Mouse (Mus musculus): ENCODE results near the gene Cnn2.

Gene Cnn2

GRCm38 (mm10) chr10:80019471-80020131, 31.2 kb downstream of the Cnn2 start:
- peak; percentile 75 for DNase-seq (ENCODE audit: extremely low spot score)

DNA sequence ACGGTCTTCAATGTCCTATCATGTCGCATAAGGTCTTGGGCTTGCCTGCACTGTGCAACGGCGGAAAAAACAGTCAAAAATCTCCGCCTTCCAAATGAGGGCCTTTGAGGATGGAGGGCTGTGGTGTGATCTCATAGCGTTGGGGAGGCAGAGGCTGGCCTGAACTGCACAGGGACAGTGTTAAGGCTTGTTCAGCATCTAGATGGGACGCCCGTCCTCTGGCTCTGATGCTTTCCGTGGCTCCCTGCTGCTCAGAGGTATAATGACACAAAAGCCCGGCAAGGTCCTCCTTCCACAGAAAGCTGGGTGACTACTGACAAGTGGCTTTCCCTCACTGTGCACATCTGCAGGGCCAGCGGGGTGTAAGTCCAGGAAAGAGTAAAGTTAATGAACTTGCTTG, 31.8 kb downstream of the Cnn2 start:
- DNase-seq (ENCODE audit: extremely low spot score), result no peak

DNA sequence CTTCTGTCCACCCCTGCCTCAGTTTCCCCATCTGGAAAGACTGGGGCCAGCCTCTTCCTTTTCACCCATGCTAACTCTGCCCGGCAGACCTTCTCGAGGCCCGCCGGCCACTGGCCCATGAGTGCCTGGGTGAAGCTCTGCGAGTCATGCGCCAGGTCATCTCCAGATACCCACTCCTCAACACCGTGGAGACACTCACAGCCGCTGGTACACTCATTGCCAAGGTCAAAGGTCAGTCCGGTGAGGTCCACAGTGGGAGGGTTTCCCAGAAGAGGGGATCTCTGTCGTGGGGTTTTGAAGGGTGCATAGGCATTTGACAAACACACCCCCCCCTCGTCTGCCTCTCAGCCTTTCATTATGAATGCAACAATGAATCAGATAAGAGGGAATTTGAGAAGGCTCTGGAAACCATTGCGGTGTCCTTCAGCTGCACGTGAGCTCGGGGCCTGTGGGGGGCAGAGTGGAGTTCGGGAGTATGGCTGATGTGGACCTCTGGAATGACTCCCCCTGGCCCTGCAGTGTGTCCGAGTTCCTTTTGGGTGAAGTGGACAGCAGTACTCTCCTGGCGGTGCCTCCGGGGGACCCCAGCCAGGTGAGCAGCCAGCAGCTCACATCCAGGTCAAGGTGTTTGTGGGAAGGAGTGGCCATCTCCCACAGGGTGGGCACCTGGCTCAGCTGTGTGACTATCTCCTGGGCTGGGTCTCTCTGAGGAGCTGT, 32.4 kb downstream of the Cnn2 start:
- no peak for DNase-seq (ENCODE audit: extremely low spot score)

GRCm38 (mm10) chr10:80021320-80021641, 32.9 kb downstream of the Cnn2 start:
- no peak for DNase-seq (ENCODE audit: extremely low spot score)

DNA sequence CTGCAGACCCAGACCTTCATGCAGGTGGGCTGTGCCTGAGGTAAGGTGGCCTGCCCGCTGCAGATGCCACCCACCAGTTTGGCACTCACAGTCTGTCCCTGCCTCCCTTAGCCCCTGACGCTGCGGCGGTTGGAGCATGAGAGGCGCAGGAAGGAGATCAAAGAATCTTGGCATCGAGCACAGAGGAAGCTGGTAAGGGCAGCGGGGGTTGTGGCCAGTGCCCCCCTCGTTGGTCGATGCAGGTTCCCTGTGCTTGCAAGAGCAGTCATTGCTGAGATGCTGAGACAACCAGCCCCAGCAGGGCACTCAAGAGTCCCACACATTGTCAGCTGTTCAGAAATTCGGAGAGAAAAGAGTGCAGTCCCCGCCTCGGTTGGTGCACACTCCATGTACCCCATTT, 33.8 kb downstream of the Cnn2 start:
- DNase-seq (ENCODE audit: extremely low spot score), result no peak

- DNase-seq (ENCODE audit: extremely low spot score), result no peak
Observed at GRCm38 (mm10) chr10:80022806-80023205, 34.4 kb downstream of the Cnn2 start.

GRCm38 (mm10) chr10:80023758-80024157, 35.4 kb downstream of the Cnn2 start:
- no peak for DNase-seq (ENCODE audit: extremely low spot score)

GRCm38 (mm10) chr10:80024229-80025043, 36.1 kb downstream of the Cnn2 start:
- DNase-seq (ENCODE audit: extremely low spot score), result no peak

- no peak for DNase-seq (ENCODE audit: extremely low spot score)
Observed at GRCm38 (mm10) chr10:80025044-80025347, 36.6 kb downstream of the Cnn2 start.

DNA sequence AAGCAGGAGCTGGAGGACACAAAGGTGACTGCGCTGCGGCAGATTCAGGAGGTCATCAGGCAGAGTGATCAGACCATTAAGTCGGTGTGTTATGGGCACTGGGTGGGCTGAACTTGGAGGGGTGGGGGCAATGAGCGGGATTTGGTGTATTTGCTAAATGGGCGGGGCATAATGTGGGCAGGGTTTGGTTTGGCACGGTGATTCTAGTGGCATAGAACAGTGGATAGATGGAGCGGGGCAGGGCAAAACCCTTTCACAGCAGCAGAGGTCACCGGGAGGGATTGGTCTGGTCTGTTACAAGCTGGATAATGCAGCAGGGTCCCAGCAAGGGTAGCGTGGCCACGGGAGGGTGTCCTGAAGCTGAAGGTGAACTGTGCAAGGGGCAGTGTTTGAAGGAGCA, 37.1 kb downstream of the Cnn2 start:
- DNase-seq (ENCODE audit: extremely low spot score), result no peak

GRCm38 (mm10) chr10:80025889-80026288, 37.5 kb downstream of the Cnn2 start:
- no peak for DNase-seq (ENCODE audit: extremely low spot score)

DNA sequence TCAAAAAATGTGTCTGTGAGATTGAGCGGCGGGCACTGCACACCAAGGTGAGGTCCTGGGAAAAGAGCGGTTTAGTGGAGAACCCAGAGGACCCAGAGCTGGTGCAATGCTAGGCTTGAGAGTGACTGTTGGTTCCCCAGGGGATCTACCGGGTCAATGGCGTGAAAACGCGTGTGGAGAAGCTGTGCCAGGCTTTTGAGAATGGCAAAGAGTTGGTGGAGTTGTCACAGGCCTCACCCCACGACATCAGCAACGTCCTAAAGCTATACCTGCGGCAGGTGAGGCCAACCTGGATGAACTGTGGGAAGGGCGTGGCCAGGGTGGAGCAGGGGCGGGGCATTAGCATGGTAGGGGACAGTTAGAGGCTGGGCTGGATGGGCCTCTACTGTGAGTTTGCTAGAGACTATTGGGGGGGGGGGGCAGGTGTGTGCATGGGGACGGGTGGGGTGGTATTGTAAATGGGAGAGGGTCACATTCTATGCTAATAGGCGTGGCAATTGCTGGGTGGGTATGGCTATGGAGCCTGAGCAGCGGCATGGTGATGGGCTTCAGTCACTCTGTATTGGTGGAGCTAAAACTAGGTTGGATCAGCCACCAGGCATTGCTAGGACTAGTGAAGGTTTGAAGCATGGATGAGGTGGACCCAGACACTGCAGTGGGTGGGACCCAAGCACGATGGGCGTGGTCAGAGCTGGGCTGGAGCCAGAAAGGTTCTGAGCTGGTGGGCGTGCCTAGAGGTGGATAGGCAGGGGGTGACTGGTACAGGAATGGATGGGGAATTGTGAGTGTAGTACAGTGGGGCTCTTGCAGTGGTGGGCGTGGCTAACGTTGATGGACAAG, 39.5 kb downstream of the Cnn2 start:
- no peak for DNase-seq (ENCODE audit: extremely low spot score)

GRCm38 (mm10) chr10:80028521-80028846, 40.1 kb downstream of the Cnn2 start:
- DNase-seq (ENCODE audit: extremely low spot score), result no peak

DNA sequence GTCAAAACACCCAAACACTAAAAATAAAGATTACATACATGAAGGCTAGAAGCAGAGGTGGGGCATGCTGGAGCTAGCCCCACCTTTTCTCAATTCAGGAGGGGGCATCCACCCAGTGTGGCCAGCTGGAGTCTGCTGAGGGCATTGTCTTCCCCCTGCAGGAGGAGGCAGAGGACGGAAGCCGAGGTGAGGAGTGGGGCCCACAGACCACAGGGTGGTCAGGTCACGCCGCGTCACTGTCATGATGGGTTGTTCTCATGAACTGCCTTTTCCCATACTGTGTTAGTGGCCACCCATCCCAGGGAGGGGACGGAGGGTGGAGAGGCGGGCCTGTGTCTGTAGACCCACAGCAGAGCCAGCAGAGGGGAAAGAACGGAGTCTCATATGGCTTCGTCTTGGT, 41.8 kb downstream of the Cnn2 start:
- DNase-seq (ENCODE audit: extremely low spot score), result no peak

GRCm38 (mm10) chr10:80030736-80031135, 42.4 kb downstream of the Cnn2 start:
- no peak for DNase-seq (ENCODE audit: extremely low spot score)

GRCm38 (mm10) chr10:80032799-80033480, 44.6 kb downstream of the Cnn2 start:
- no peak for DNase-seq (ENCODE audit: extremely low spot score)

- DNase-seq (ENCODE audit: extremely low spot score), result no peak
Observed at GRCm38 (mm10) chr10:80033511-80034391, 45.4 kb downstream of the Cnn2 start.

GRCm38 (mm10) chr10:80035148-80035547, 46.8 kb downstream of the Cnn2 start:
- DNase-seq (ENCODE audit: extremely low spot score), result no peak

- DNase-seq (ENCODE audit: extremely low spot score), result no peak
Observed at GRCm38 (mm10) chr10:80035686-80036085, 47.3 kb downstream of the Cnn2 start.

GRCm38 (mm10) chr10:80036832-80037231, 48.4 kb downstream of the Cnn2 start:
- no peak for DNase-seq (ENCODE audit: extremely low spot score)

- peak; percentile 99 for DNase-seq (ENCODE audit: extremely low spot score)
Observed at GRCm38 (mm10) chr10:80039559-80039979, 51.2 kb downstream of the Cnn2 start, which contains the start of gene Polr2e. Gene Polr2e (minus strand): TSS chr10:80039795.
